Mouse (Mus musculus): ENCODE measurements around the gene Dapk1. TPM values are rescaled to one million over a fixed set of nuclear protein-coding genes. Genes with fewer than 3 reads are reported as not detected.

The Dapk1 gene
- polyA plus RNA-seq, 1 experiment from 2014 or later: 14.8 TPM

- Histone ChIP-seq H3K9ac (ENCODE audit: low read length) (no peak overlapping the region), H3K4me1 (replicated peaks; ENCODE audit: control insufficient read depth, insufficient read depth, low read length) (peaks cover 9% of the 10 kb centered on the region), H3K27me3 (replicated peaks; ENCODE audit: control insufficient read depth, insufficient read depth, low read length) (no peaks in the 10 kb centered on the region), H3K27ac (ENCODE audit: low read depth) (no peak overlapping the region), H3K4me3 (ENCODE audit: low read depth, low read length) (no peak overlapping the region), H3K36me3 (ENCODE audit: control insufficient read depth, insufficient read depth, low read length) (no peaks in the 10 kb centered on the region), H3K9me3 (ENCODE audit: control insufficient read depth, low read length) (no peaks in the 10 kb centered on the region), H3K4me2 (ENCODE audit: low read length) (no peak overlapping the region)
- ATAC-seq (replicated peaks; ENCODE audit: low FRiP score, low TSS enrichment, low read depth) (no peak; the same call in 1 of the 2 replicates), DNase-seq (ENCODE audit: low spot score) (no peak)
- WGBS: 73% methylated on average over 8 of the region's 8 CpGs
These were observed 60.9 kb downstream of the Dapk1 start for GRCm38 (mm10) chr13:60662493-60663177.

- Histone ChIP-seq H3K9ac (ENCODE audit: low read length) (no peak overlapping the region), H3K4me2 (ENCODE audit: low read length) (no peak overlapping the region), H3K36me3 (ENCODE audit: control insufficient read depth, insufficient read depth, low read length) (no peaks in the 10 kb centered on the region), H3K9me3 (ENCODE audit: control insufficient read depth, low read length) (no peaks in the 10 kb centered on the region), H3K27ac (ENCODE audit: low read depth) (no peak overlapping the region), H3K27me3 (replicated peaks; ENCODE audit: control insufficient read depth, insufficient read depth, low read length) (no peaks in the 10 kb centered on the region), H3K4me1 (replicated peaks; ENCODE audit: control insufficient read depth, insufficient read depth, low read length) (peaks cover 9% of the 10 kb centered on the region), H3K4me3 (ENCODE audit: low read depth, low read length) (no peak overlapping the region)
- DNase-seq (ENCODE audit: low spot score) (no peak), ATAC-seq (replicated peaks; ENCODE audit: low FRiP score, low TSS enrichment, low read depth) (no peak)
- 58% methylated on average over 3 of the region's 3 CpGs for whole genome bisulfite sequencing
These were observed 62.3 kb downstream of the Dapk1 start for GRCm38 (mm10) chr13:60664058-60664457.

- Histone ChIP-seq H3K27me3 (replicated peaks; ENCODE audit: control insufficient read depth, insufficient read depth, low read length) (no peaks in the 10 kb centered on the region), H3K9me3 (ENCODE audit: control insufficient read depth, low read length) (no peaks in the 10 kb centered on the region), H3K36me3 (ENCODE audit: control insufficient read depth, insufficient read depth, low read length) (no peaks in the 10 kb centered on the region), H3K4me3 (ENCODE audit: low read depth, low read length) (no peak overlapping the region), H3K4me1 (replicated peaks; ENCODE audit: control insufficient read depth, insufficient read depth, low read length) (peaks cover 9% of the 10 kb centered on the region), H3K4me2 (ENCODE audit: low read length) (no peak overlapping the region), H3K27ac (ENCODE audit: low read depth) (no peak overlapping the region), H3K9ac (ENCODE audit: low read length) (no peak overlapping the region)
- DNase-seq (ENCODE audit: low spot score): no peak
- ATAC-seq (replicated peaks; ENCODE audit: low FRiP score, low TSS enrichment, low read depth): no peak
- 86% methylated on average over 10 of the region's 10 CpGs for WGBS
These were observed 63.1 kb downstream of the Dapk1 start for GRCm38 (mm10) chr13:60664816-60665215.

- H3K9ac ChIP-seq (ENCODE audit: low read length): no peak overlapping the region
- no peak overlapping the region for H3K4me2 ChIP-seq (ENCODE audit: low read length)
- ATAC-seq (replicated peaks; ENCODE audit: low FRiP score, low TSS enrichment, low read depth) (no peak), DNase-seq (ENCODE audit: low spot score) (no peak)
- no peaks in the 10 kb centered on the region for H3K36me3 ChIP-seq (ENCODE audit: control insufficient read depth, insufficient read depth, low read length)
- no peaks in the 10 kb centered on the region for H3K27me3 ChIP-seq (replicated peaks; ENCODE audit: control insufficient read depth, insufficient read depth, low read length)
- H3K9me3 ChIP-seq (ENCODE audit: control insufficient read depth, low read length): no peaks in the 10 kb centered on the region
- WGBS: 91% methylated on average over 4 of the region's 4 CpGs
- peaks cover 14% of the 10 kb centered on the region for H3K4me1 ChIP-seq (replicated peaks; ENCODE audit: control insufficient read depth, insufficient read depth, low read length)
- H3K4me3 ChIP-seq (ENCODE audit: low read depth, low read length): no peak overlapping the region
- H3K27ac ChIP-seq (ENCODE audit: low read depth): no peak overlapping the region
These were observed 63.7 kb downstream of the Dapk1 start for GRCm38 (mm10) chr13:60665402-60665801.

GRCm38 (mm10) chr13:60668036-60668435 is 66.3 kb downstream of the Dapk1 start:
- H3K4me1 ChIP-seq (replicated peaks; ENCODE audit: control insufficient read depth, insufficient read depth, low read length): peaks cover 15% of the 10 kb centered on the region
- 85% methylated on average over 6 of the region's 6 CpGs for WGBS
- H3K9ac ChIP-seq (ENCODE audit: low read length): no peak overlapping the region
- ATAC-seq (replicated peaks; ENCODE audit: low FRiP score, low TSS enrichment, low read depth) (no peak), DNase-seq (ENCODE audit: low spot score) (no peak)
- H3K4me3 ChIP-seq (ENCODE audit: low read depth, low read length): no peak overlapping the region
- H3K36me3 ChIP-seq (ENCODE audit: control insufficient read depth, insufficient read depth, low read length): no peaks in the 10 kb centered on the region
- H3K4me2 ChIP-seq (ENCODE audit: low read length): no peak overlapping the region
- H3K27me3 ChIP-seq (replicated peaks; ENCODE audit: control insufficient read depth, insufficient read depth, low read length): no peaks in the 10 kb centered on the region
- no peaks in the 10 kb centered on the region for H3K9me3 ChIP-seq (ENCODE audit: control insufficient read depth, low read length)
- no peak overlapping the region for H3K27ac ChIP-seq (ENCODE audit: low read depth)

- H3K4me3 ChIP-seq (ENCODE audit: low read depth, low read length): no peak overlapping the region
- no peak overlapping the region for H3K4me2 ChIP-seq (ENCODE audit: low read length)
- H3K36me3 ChIP-seq (ENCODE audit: control insufficient read depth, insufficient read depth, low read length): no peaks in the 10 kb centered on the region
- H3K27me3 ChIP-seq (replicated peaks; ENCODE audit: control insufficient read depth, insufficient read depth, low read length): no peaks in the 10 kb centered on the region
- peaks cover 30% of the 10 kb centered on the region for H3K4me1 ChIP-seq (replicated peaks; ENCODE audit: control insufficient read depth, insufficient read depth, low read length)
- H3K9me3 ChIP-seq (ENCODE audit: control insufficient read depth, low read length): no peaks in the 10 kb centered on the region
- no peak for DNase-seq (ENCODE audit: low spot score)
- H3K9ac ChIP-seq (ENCODE audit: low read length): no peak overlapping the region
- no peak for ATAC-seq (replicated peaks; ENCODE audit: low FRiP score, low TSS enrichment, low read depth)
- 44% methylated on average over 10 of the region's 10 CpGs for WGBS
- H3K27ac ChIP-seq (ENCODE audit: low read depth): no peak overlapping the region
These were observed 68.9 kb downstream of the Dapk1 start for GRCm38 (mm10) chr13:60670605-60671004.

GRCm38 (mm10) chr13:60671235-60671634 is 69.5 kb downstream of the Dapk1 start:
- no peak overlapping the region for H3K27ac ChIP-seq (ENCODE audit: low read depth)
- no peaks in the 10 kb centered on the region for H3K27me3 ChIP-seq (replicated peaks; ENCODE audit: control insufficient read depth, insufficient read depth, low read length)
- WGBS: 47% methylated on average over 10 of the region's 10 CpGs
- peaks cover 32% of the 10 kb centered on the region for H3K4me1 ChIP-seq (replicated peaks; ENCODE audit: control insufficient read depth, insufficient read depth, low read length)
- no peak for DNase-seq (ENCODE audit: low spot score)
- no peak overlapping the region for H3K4me3 ChIP-seq (ENCODE audit: low read depth, low read length)
- no peaks in the 10 kb centered on the region for H3K9me3 ChIP-seq (ENCODE audit: control insufficient read depth, low read length)
- ATAC-seq (replicated peaks; ENCODE audit: low FRiP score, low TSS enrichment, low read depth): no peak
- no peaks in the 10 kb centered on the region for H3K36me3 ChIP-seq (ENCODE audit: control insufficient read depth, insufficient read depth, low read length)
- H3K9ac ChIP-seq (ENCODE audit: low read length): no peak overlapping the region
- H3K4me2 ChIP-seq (ENCODE audit: low read length): no peak overlapping the region

GRCm38 (mm10) chr13:60672287-60672686 is 70.5 kb downstream of the Dapk1 start:
- H3K9me3 ChIP-seq (ENCODE audit: control insufficient read depth, low read length): no peaks in the 10 kb centered on the region
- no peak for ATAC-seq (replicated peaks; ENCODE audit: low FRiP score, low TSS enrichment, low read depth)
- peaks cover 32% of the 10 kb centered on the region for H3K4me1 ChIP-seq (replicated peaks; ENCODE audit: control insufficient read depth, insufficient read depth, low read length)
- 58% methylated on average over 8 of the region's 8 CpGs for WGBS
- H3K27ac ChIP-seq (ENCODE audit: low read depth): no peak overlapping the region
- H3K27me3 ChIP-seq (replicated peaks; ENCODE audit: control insufficient read depth, insufficient read depth, low read length): no peaks in the 10 kb centered on the region
- H3K4me3 ChIP-seq (ENCODE audit: low read depth, low read length): no peak overlapping the region
- DNase-seq (ENCODE audit: low spot score): no peak
- H3K4me2 ChIP-seq (ENCODE audit: low read length): no peak overlapping the region
- no peaks in the 10 kb centered on the region for H3K36me3 ChIP-seq (ENCODE audit: control insufficient read depth, insufficient read depth, low read length)
- no peak overlapping the region for H3K9ac ChIP-seq (ENCODE audit: low read length)
